Mouse (Mus musculus) embryonic facial prominence, embryonic 10.5 days (tissue): ENCODE data around the gene Tnni2. TPM values are rescaled to one million over a fixed set of nuclear protein-coding genes. Genes with fewer than 3 reads are reported as not detected.

ENCODE experiments used
- polyA plus RNA-seq: library from polyadenylated mRNA; unstranded; fragments of >200 nt; fragmentation: Nextera tagmentation; extraction: Ambion mirVana; gene quantifications from 2 replicates; pipeline ENCODE4 v1.2.1, GENCODE M21; 2016

Gene Tnni2
- polyA plus RNA-seq, 1 experiment from 2014 or later = 1.7 TPM

Other genes starting within 250 kb of the Tnni2 start
- gene Krtap5-3, start 240.4 kb upstream of the Tnni2 start, polyA plus RNA-seq = not detected in 2 replicates
- gene Gm7579, start 229.9 kb upstream of the Tnni2 start, polyA plus RNA-seq = not detected in 2 replicates
- not detected in 2 replicates for gene Krtap5-5, start 211.8 kb upstream of the Tnni2 start, polyA plus RNA-seq
- not detected in 2 replicates for gene Gm40460, start 200.7 kb upstream of the Tnni2 start, polyA plus RNA-seq
- gene Gm2431, start 183.5 kb upstream of the Tnni2 start, polyA plus RNA-seq = not detected in 2 replicates
- gene Gm4559, start 167.4 kb upstream of the Tnni2 start, polyA plus RNA-seq = not detected in 2 replicates
- gene Krtap5-1, start 144.7 kb upstream of the Tnni2 start, polyA plus RNA-seq = not detected in 2 replicates
- not detected in 2 replicates for gene Krtap5-4, start 138.3 kb upstream of the Tnni2 start, polyA plus RNA-seq
- gene Ifitm10, start 68.1 kb upstream of the Tnni2 start, polyA plus RNA-seq = 2.2 and 3.0 TPM in 2 replicates
- gene Gm49369, start 59.1 kb upstream of the Tnni2 start, polyA plus RNA-seq = not detected in 2 replicates
- 151 and 158 TPM in 2 replicates for gene Ctsd, start 53.8 kb upstream of the Tnni2 start, polyA plus RNA-seq
- not detected in 2 replicates for gene Syt8, start 7.0 kb upstream of the Tnni2 start, polyA plus RNA-seq
- gene Lsp1, start 19.0 kb downstream of the Tnni2 start, polyA plus RNA-seq = 20.9 and 21.4 TPM in 2 replicates
- 1.4 and 1.6 TPM in 2 replicates for gene Tnnt3, start 57.0 kb downstream of the Tnni2 start, polyA plus RNA-seq
- 18.1 and 22.4 TPM in 2 replicates for gene Mrpl23, start 90.9 kb downstream of the Tnni2 start, polyA plus RNA-seq
- 360 and 378 TPM in 2 replicates for gene Igf2, start 225.0 kb downstream of the Tnni2 start, polyA plus RNA-seq
- not detected in 2 replicates for gene Gm49394, start 228.1 kb downstream of the Tnni2 start, polyA plus RNA-seq